Mouse (Mus musculus) 3T3-L1 (cell line): ENCODE results near the gene Tbc1d16.

ENCODE experiments used
- DNase-seq: peaks from one replicate; pipeline ENCODE4 v3.0.0-alpha.2; 2015; ENCODE audit warnings: low read depth, low spot score

The Tbc1d16 gene

GRCm38 (mm10) chr11:119208870-119209370 lies 19.4 kb downstream of the Tbc1d16 start:
- no peak for DNase-seq

- DNase-seq: peak; percentile 73
Measured at GRCm38 (mm10) chr11:119207986-119208385, 20.3 kb downstream of the Tbc1d16 start.

- peak; percentile 86 for DNase-seq
Measured at GRCm38 (mm10) chr11:119206562-119206961, 21.7 kb downstream of the Tbc1d16 start.

GRCm38 (mm10) chr11:119205738-119206137 lies 22.6 kb downstream of the Tbc1d16 start:
- DNase-seq: no peak

- DNase-seq: peak; percentile 62
Measured at GRCm38 (mm10) chr11:119203423-119203822, 24.9 kb downstream of the Tbc1d16 start.

- no peak for DNase-seq
Measured at GRCm38 (mm10) chr11:119199233-119199601, 29.1 kb downstream of the Tbc1d16 start.

- no peak for DNase-seq
Measured at GRCm38 (mm10) chr11:119198564-119199232, 29.6 kb downstream of the Tbc1d16 start.

- DNase-seq: no peak
Measured at GRCm38 (mm10) chr11:119197618-119198563, 30.4 kb downstream of the Tbc1d16 start.

- DNase-seq: no peak
Measured at GRCm38 (mm10) chr11:119192605-119193004, 35.7 kb downstream of the Tbc1d16 start.

GRCm38 (mm10) chr11:119192176-119192575 lies 36.1 kb downstream of the Tbc1d16 start:
- DNase-seq: no peak

- DNase-seq: peak; percentile 28
Measured at GRCm38 (mm10) chr11:119191606-119192081, 36.7 kb downstream of the Tbc1d16 start.

- peak; percentile 92 for DNase-seq
Measured at GRCm38 (mm10) chr11:119190498-119190897, 37.8 kb downstream of the Tbc1d16 start.

- DNase-seq: no peak
Measured at GRCm38 (mm10) chr11:119189319-119189718, 39.0 kb downstream of the Tbc1d16 start.

GRCm38 (mm10) chr11:119188389-119188788 lies 39.9 kb downstream of the Tbc1d16 start:
- no peak for DNase-seq

GRCm38 (mm10) chr11:119187800-119188197 lies 40.5 kb downstream of the Tbc1d16 start:
- no peak for DNase-seq

GRCm38 (mm10) chr11:119186989-119187799 lies 41.1 kb downstream of the Tbc1d16 start:
- peak; percentile 53 for DNase-seq

- DNase-seq: peak; percentile 59
Measured at GRCm38 (mm10) chr11:119186381-119186780, 41.9 kb downstream of the Tbc1d16 start.

- DNase-seq: no peak
Measured at GRCm38 (mm10) chr11:119183684-119184310, 44.5 kb downstream of the Tbc1d16 start.

- DNase-seq: no peak
Measured at GRCm38 (mm10) chr11:119181861-119182395, 46.4 kb downstream of the Tbc1d16 start.

- no peak for DNase-seq
Measured at GRCm38 (mm10) chr11:119180824-119181582, 47.3 kb downstream of the Tbc1d16 start.
